Mouse (Mus musculus): ENCODE data around the gene Auts2. TPM values are rescaled to one million over a fixed set of nuclear protein-coding genes. Genes with fewer than 3 reads are reported as not detected.
A peak's percentile ranks its signal among the peaks of the same experiment; 100 is the strongest.

The Auts2 gene
- polyA plus RNA-seq, 1 experiment from 2014 or later = 4.4 TPM

DNA sequence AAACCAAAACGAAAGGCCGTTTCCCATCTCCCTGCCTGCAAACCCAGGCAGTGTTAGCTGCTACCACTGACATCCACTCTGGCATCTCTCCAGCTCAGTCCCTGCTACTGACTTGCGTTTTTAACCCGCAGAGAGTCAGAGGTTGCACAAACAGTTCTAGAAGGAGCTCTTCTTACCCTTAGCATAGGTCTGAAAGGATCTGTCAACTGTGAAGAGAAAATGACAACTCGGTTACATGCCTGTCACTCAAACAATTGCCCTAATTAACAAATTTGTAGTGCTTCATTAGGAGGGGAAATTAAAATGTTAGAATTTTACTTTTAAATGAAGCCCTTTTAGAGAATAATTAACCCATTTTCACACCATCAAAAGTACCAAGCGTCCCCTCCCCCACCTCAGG lies 1083.2 kb downstream of the Auts2 start:
- ATAC-seq (no peak), DNase-seq (ENCODE audit: low spot score) (no peak)
- Histone ChIP-seq H3K27ac (ENCODE audit: low read length) (no peak overlapping the region), H3K4me1 (ENCODE audit: insufficient read depth, low read depth, low read length) (no peaks in the 10 kb centered on the region), H3K9me3 (ENCODE audit: low read length) (no peaks in the 10 kb centered on the region), H3K9ac (replicated peaks; ENCODE audit: low read depth) (no peak overlapping the region), H3K4me2 (replicated peaks; ENCODE audit: low read depth, low read length) (no peak overlapping the region), H3K36me3 (ENCODE audit: insufficient read depth, low read length) (no peaks in the 10 kb centered on the region), H3K4me3 (ENCODE audit: low read depth, low read length) (no peak overlapping the region), H3K27me3 (replicated peaks; ENCODE audit: insufficient read depth, low read length) (no peaks in the 10 kb centered on the region)
- TF ChIP-seq EP300 (IDR thresholded peaks at IDR 0.05) (no peak), CTCF (IDR thresholded peaks at IDR 0.05) (no peak)
- WGBS = 76% methylated on average over 6 of the region's 6 CpGs

DNA sequence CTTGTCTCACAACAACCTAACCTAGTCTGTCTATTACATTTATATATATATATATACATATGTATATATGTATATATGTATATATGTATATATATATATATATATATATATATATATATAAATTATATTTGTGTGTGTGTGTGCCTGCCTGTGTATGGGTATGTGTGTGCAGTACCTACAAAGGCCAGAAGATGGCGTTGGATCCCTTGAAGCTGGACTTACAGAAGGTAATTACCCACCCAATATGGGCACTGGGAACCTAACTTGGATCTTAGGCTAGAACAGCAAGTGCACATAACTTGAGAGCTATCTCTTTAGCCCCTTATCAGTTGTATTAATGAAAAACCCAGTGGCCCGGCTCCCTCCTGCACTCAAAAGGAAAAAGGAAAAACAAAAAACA lies 1083.6 kb downstream of the Auts2 start:
- TF ChIP-seq CTCF (IDR thresholded peaks at IDR 0.05) = peak; percentile 39
- TF ChIP-seq EP300 (IDR thresholded peaks at IDR 0.05) = no peak
- Histone ChIP-seq H3K9ac (replicated peaks; ENCODE audit: low read depth) (no peak overlapping the region), H3K4me3 (ENCODE audit: low read depth, low read length) (no peak overlapping the region), H3K9me3 (ENCODE audit: low read length) (no peaks in the 10 kb centered on the region), H3K4me2 (replicated peaks; ENCODE audit: low read depth, low read length) (no peak overlapping the region), H3K36me3 (ENCODE audit: insufficient read depth, low read length) (no peaks in the 10 kb centered on the region), H3K27me3 (replicated peaks; ENCODE audit: insufficient read depth, low read length) (no peaks in the 10 kb centered on the region), H3K4me1 (ENCODE audit: insufficient read depth, low read depth, low read length) (no peaks in the 10 kb centered on the region), H3K27ac (ENCODE audit: low read length) (no peak overlapping the region)
- DNase-seq (ENCODE audit: low spot score) = no peak
- WGBS = 63% methylated on average over 2 of the region's 2 CpGs
- no peak for ATAC-seq

GRCm38 (mm10) chr5:131458700-131459099 lies 1084.4 kb downstream of the Auts2 start:
- no peaks in the 10 kb centered on the region for H3K9me3 ChIP-seq (ENCODE audit: low read length)
- DNase-seq (ENCODE audit: low spot score) (no peak), ATAC-seq (no peak)
- TF ChIP-seq CTCF (IDR thresholded peaks at IDR 0.05) = no peak
- no peak for TF ChIP-seq EP300 (IDR thresholded peaks at IDR 0.05)
- no peak overlapping the region for H3K27ac ChIP-seq (ENCODE audit: low read length)
- H3K9ac ChIP-seq (replicated peaks; ENCODE audit: low read depth) = no peak overlapping the region
- no peaks in the 10 kb centered on the region for H3K4me1 ChIP-seq (ENCODE audit: insufficient read depth, low read depth, low read length)
- H3K36me3 ChIP-seq (ENCODE audit: insufficient read depth, low read length) = no peaks in the 10 kb centered on the region
- H3K4me2 ChIP-seq (replicated peaks; ENCODE audit: low read depth, low read length) = no peak overlapping the region
- no peaks in the 10 kb centered on the region for H3K27me3 ChIP-seq (replicated peaks; ENCODE audit: insufficient read depth, low read length)
- no peak overlapping the region for H3K4me3 ChIP-seq (ENCODE audit: low read depth, low read length)
- WGBS = 90% methylated on average over 6 of the region's 6 CpGs

DNA sequence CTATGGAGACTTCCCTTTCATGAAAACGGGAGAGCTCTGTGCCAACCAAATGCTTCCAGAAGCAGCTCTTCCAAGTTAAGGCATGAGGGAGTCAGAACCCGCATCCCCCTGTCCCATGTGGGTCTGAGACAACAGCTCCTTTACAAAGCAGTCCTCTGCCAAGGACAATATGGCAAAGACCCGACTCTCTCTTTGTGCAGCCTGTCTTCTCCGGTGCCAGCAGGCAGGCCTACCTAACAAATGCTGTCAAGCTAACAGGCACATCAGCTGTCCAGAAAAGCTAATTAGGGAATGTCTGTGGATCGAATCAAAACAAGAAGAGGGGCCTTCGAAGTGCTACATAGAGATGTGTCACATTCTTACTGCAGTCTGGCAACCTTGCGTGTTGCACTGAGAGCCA lies 1085.1 kb downstream of the Auts2 start:
- H3K36me3 ChIP-seq (ENCODE audit: insufficient read depth, low read length) = no peaks in the 10 kb centered on the region
- 90% methylated on average over 7 of the region's 7 CpGs for WGBS

GRCm38 (mm10) chr5:131449181-131449868 lies 1093.8 kb downstream of the Auts2 start:
- H3K9me3 ChIP-seq (ENCODE audit: low read length) = no peaks in the 10 kb centered on the region
- H3K4me1 ChIP-seq (ENCODE audit: insufficient read depth, low read depth, low read length) = no peaks in the 10 kb centered on the region
- no peak overlapping the region for H3K27ac ChIP-seq (ENCODE audit: low read length)
- peaks cover 4% of the 10 kb centered on the region; the same call in 1 of the 2 replicates for H3K36me3 ChIP-seq (ENCODE audit: insufficient read depth, low read length)
- no peaks in the 10 kb centered on the region for H3K27me3 ChIP-seq (replicated peaks; ENCODE audit: insufficient read depth, low read length)
- H3K9ac ChIP-seq (replicated peaks; ENCODE audit: low read depth) = no peak overlapping the region
- no peak overlapping the region for H3K4me3 ChIP-seq (ENCODE audit: low read depth, low read length)
- TF ChIP-seq EP300 (IDR thresholded peaks at IDR 0.05) (no peak), CTCF (IDR thresholded peaks at IDR 0.05) (no peak)
- WGBS = 88% methylated on average over 7 of the region's 7 CpGs
- ATAC-seq (no peak), DNase-seq (ENCODE audit: low spot score) (no peak)
- no peak overlapping the region for H3K4me2 ChIP-seq (replicated peaks; ENCODE audit: low read depth, low read length)

More for the DNA sequence above, 1085.1 kb downstream of the Auts2 start:
- no peak for ATAC-seq
- TF ChIP-seq CTCF (IDR thresholded peaks at IDR 0.05) = no peak
- Histone ChIP-seq H3K4me1 (ENCODE audit: insufficient read depth, low read depth, low read length) (no peaks in the 10 kb centered on the region), H3K4me3 (ENCODE audit: low read depth, low read length) (no peak overlapping the region), H3K9ac (replicated peaks; ENCODE audit: low read depth) (no peak overlapping the region), H3K27ac (ENCODE audit: low read length) (no peak overlapping the region), H3K9me3 (ENCODE audit: low read length) (no peaks in the 10 kb centered on the region), H3K4me2 (replicated peaks; ENCODE audit: low read depth, low read length) (no peak overlapping the region), H3K27me3 (replicated peaks; ENCODE audit: insufficient read depth, low read length) (no peaks in the 10 kb centered on the region)
- DNase-seq (ENCODE audit: low spot score) = no peak

GRCm38 (mm10) chr5:131435239-131435876 lies 1107.8 kb downstream of the Auts2 start:
- ATAC-seq = no peak
- no peak for TF ChIP-seq EP300 (IDR thresholded peaks at IDR 0.05)
- no peak for TF ChIP-seq CTCF (IDR thresholded peaks at IDR 0.05)
- no peak overlapping the region for H3K4me2 ChIP-seq (replicated peaks; ENCODE audit: low read depth, low read length)
- no peak overlapping the region for H3K9ac ChIP-seq (replicated peaks; ENCODE audit: low read depth)
- H3K4me3 ChIP-seq (ENCODE audit: low read depth, low read length) = no peak overlapping the region
- no peaks in the 10 kb centered on the region for H3K27me3 ChIP-seq (replicated peaks; ENCODE audit: insufficient read depth, low read length)
- 90% methylated on average over 10 of the region's 10 CpGs for WGBS
- H3K9me3 ChIP-seq (ENCODE audit: low read length) = no peaks in the 10 kb centered on the region
- H3K27ac ChIP-seq (ENCODE audit: low read length) = no peak overlapping the region
- H3K36me3 ChIP-seq (ENCODE audit: insufficient read depth, low read length) = peaks cover 7% of the 10 kb centered on the region; the same call in 1 of the 2 replicates
- DNase-seq (ENCODE audit: low spot score) = no peak
- H3K4me1 ChIP-seq (ENCODE audit: insufficient read depth, low read depth, low read length) = no peaks in the 10 kb centered on the region

All from lung, postnatal 0 days (tissue).